Mouse (Mus musculus) 3T3-L1 (cell line): ENCODE measurements around the gene Rdh5.

Experiments used
- DNase-seq: peaks from one replicate; pipeline ENCODE4 v3.0.0-alpha.2; 2015; ENCODE audit warnings: low read depth, low spot score

Gene Rdh5

GRCm38 (mm10) chr10:128904812-128905211 is 17.9 kb downstream of the Rdh5 start:
- DNase-seq: no peak

GRCm38 (mm10) chr10:128902409-128902988 is 20.2 kb downstream of the Rdh5 start:
- no peak for DNase-seq

DNA sequence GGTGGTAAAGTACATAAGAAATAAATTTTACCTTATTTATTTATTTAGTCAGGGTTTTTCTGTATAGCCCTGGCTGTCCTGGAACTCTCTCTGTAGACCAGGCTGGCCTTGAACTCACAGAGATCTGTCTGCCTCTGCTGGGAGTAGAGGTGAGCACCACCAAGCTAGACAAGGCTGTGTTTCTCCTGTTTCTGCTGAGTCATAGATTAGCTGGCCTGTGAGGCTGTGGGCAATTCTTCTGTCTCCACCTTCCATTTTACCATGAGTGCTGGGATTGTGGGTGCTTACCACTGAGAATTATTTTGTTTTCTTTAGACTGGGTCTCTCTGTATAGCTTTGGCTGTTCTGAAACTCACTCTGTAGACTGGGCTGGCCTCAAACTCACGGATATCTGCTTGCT is 21.3 kb downstream of the Rdh5 start:
- DNase-seq: no peak

GRCm38 (mm10) chr10:128900698-128901097 is 22.0 kb downstream of the Rdh5 start, which contains the start of gene Cd63:
Gene Cd63, plus strand, starts transcription at chr10:128900989.
- no peak for DNase-seq

DNA sequence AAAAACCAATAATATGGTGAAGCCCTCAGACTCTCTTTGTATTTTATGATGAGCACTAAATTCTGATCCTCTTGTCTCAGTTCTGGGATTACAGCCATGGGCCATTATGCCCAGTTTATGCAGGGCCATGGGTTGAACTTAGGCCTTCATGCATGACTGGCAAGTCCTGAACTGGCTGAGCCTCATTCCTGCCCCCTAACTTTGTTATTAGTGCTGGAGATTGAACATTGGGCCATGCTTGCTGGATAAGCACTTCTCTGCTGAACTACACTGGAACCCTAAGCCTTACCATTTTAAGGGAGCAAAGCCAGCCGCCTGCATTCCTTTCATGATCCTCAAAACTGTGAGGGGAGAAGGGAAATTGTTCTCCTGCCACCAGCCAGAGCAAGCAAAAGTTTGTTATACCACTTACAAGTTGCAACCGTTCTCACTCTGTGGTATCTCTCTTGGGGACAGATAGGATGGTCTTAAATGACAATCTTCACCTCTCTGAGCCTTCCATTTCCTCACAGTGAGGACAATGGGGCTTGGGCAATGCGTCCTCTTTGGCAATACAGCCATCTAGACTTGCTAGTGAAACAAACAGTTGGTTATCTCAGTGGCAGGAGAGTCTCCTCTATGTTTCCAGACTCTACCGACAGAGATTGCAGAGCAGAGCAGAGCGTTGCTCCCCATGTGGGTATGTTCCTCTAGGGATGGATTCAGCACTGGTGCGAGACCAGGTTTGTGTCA is 22.8 kb downstream of the Rdh5 start:
- DNase-seq: no peak

DNA sequence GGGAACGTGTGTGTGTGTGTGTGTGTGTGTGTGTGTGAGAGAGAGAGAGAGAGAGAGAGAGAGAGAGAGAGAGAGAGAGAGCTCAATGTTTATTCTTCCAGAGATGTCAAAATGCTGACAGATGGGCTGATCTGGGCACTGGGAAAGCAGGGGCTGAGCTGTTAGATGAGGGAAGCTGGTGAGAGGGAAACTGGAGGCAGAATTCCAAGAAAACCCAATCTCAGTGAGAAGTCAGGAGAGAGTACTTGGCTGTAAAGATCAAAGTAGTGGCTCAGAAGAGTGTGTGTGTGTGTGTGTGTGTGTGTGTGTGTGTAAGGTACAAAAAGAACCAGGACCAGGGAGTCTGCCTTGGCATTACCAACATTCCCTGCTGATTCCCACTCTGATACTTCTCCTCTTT is 25.2 kb downstream of the Rdh5 start:
- no peak for DNase-seq

- no peak for DNase-seq
Observed at GRCm38 (mm10) chr10:128896807-128897206, 25.9 kb downstream of the Rdh5 start.

- no peak for DNase-seq
Observed at GRCm38 (mm10) chr10:128895952-128896693, 26.6 kb downstream of the Rdh5 start.

GRCm38 (mm10) chr10:128895437-128895836 is 27.3 kb downstream of the Rdh5 start:
- DNase-seq: peak; percentile 95

DNA sequence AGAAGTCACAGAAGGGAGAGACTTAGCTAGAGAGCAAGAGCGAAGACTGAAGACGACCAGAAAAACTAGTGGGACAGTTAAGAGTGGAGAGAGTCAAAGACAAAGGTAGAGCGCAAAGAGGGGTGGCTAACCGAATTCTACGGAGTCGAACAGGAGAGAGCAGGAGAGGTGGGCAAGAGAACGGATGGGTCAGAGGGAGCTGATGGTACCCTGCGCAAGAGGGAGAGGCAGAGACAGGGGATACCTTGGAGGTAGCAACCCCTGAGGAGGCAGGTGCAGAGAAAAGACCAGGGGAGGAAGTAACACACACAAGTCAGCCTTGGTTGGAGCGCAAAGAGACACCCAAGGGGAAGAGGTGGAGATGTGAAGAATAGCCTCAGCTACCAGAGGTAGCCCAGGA is 30.4 kb downstream of the Rdh5 start:
- DNase-seq: no peak

GRCm38 (mm10) chr10:128891296-128892094 is 31.2 kb downstream of the Rdh5 start, which contains the start of gene Gdf11:
Gene Gdf11, minus strand, starts transcription at chr10:128891718.
- peak; percentile 64 for DNase-seq

DNA sequence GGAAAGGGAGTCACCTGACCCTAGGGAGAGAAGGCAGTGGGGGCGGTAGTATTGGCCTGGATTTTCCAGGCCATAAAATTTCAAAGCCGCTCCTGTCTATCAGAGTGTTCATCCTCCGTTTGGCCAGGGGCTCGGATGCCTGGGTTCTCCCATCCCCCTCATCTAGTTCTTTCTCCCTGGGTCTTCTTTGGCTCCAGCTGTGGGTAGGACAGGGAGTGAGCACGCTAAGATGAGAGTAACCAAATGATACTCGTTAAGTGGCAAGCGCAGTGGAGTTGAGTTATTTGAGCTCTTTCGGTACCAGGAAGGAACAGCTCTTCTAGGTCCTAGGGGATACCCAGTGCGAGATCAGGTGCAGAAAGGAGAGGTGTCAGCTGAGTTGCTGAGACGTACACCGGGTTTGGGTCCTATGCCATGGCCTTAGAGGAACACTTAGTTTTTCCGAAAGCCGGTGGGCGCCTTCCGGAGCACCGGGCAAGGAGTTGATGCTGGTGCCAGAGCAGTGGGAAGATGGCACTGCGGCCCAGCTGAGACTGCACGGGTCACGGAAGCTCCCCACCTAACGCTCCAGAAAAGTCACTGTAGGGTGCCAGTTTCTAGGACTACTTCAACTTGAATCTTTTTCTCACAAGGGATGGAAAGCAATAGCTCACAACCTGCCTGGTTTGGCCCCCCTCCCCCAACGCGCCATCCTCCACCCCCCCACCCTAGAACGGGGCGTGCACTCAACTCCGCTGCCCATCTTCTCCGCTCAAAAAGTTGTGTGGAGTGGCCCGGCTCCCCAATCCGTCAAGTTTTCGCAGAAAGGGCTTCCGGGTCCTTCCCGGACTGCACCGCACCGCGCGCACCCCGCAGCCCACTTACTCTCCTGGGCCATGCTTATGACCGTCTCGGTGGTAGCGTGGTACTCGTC is 32.0 kb downstream of the Rdh5 start:
- DNase-seq: no peak

- DNase-seq: no peak
Observed at GRCm38 (mm10) chr10:128889846-128890245, 32.8 kb downstream of the Rdh5 start.

DNA sequence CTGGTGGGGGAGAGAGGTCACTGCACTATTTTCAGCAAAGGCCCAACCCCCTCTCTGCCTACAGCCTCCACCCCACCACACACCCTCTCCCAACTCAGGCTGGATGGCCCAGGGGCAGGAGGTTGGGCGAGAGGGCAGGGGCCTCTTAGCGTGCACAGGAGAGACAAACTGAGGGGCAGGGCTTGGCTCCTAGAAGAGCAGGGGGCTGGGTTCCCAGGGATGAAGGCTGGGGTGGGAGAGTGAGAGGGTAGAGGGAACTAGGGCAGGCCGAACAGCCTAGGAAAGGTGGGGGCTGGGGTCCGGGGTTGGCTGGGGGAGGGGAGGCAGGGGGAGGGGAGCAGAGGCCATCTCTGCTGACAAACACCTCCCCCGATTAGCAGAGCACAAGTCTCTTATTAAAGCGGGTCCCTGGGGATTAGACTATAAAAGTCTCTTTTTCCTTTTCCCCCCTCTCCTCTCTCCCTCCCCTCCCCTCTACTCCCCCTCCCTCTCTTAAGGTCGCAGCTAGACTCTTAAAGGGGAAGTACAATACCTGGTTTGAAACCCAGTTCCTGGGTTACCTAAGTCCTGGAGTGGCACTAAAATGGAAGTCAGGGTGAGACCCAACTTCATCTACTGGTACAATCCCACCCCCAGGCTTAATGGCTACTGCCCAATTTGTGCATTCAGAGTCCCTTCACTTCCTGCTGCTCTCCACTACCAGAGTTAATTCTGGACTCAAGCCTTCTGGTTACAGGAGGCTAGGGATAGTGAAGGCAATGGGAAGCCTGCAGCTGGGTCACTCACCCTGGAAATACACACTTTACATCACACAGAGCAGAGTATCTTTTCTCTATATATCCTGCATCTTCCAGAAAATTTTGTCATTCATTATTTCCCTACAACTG is 33.5 kb downstream of the Rdh5 start:
- DNase-seq: no peak

- no peak for DNase-seq
Observed at GRCm38 (mm10) chr10:128882067-128882466, 40.6 kb downstream of the Rdh5 start.

- DNase-seq: no peak
Observed at GRCm38 (mm10) chr10:128878811-128879210, 43.9 kb downstream of the Rdh5 start.

DNA sequence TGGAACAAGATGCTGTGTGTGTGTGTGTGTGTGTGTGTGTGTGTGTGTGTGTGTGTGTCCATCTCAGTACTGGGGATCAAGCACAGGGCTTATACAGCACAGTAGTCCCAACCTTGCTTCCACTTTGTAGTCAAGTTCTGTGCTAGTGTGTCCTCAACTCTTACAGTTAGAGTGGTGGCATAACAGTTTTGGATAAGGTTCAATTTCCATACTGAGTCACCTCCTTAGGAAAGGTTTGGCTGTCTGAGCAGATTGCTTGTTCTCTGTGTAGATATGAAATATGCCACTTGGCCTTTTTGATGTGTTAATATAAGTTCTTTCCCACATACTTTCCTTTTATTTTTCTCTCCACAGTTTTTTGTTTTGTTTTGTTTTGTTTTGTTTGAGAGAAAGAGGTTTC is 44.4 kb downstream of the Rdh5 start:
- DNase-seq: peak; percentile 68

DNA sequence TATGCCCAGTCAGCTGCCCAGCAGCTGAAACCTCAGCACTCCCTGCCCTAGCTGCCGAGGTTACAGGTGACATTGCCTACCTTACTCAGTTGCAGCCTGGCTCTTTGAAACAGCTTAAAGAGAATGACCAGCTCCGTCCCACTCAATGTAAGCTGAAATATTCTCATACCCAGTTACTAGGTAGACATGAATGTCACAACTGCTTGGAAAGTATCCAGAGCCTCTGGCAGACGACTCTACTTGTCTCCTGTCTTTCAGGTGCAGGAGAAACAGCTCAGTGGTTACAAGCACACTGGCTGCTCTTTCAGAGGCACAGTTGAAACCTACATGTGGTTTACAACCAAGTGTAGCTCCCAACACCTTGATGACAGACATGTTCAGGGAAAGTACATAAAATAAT is 52.3 kb downstream of the Rdh5 start:
- DNase-seq: no peak

GRCm38 (mm10) chr10:128866518-128866917 is 56.2 kb downstream of the Rdh5 start:
- DNase-seq: no peak

- DNase-seq: peak; percentile 45
Observed at GRCm38 (mm10) chr10:128866042-128866441, 56.6 kb downstream of the Rdh5 start.
